Mouse (Mus musculus) lung, adult 2 months (tissue): ENCODE measurements around the gene Bex1.

Experiments used
- CTCF ChIP-seq: fragments of 200-500 bp; IDR thresholded peaks from 2 replicates; pipeline ENCODE4 v1.5.1; 2011; ENCODE audit warnings: mild to moderate bottlenecking, low read length, control low read depth; ENCODE audit not compliant: insufficient read depth
- POLR2A ChIP-seq: fragments of 200-500 bp; IDR thresholded peaks from 2 replicates; pipeline ENCODE4 v1.6.1; 2011; ENCODE audit warnings: low read depth, mild to moderate bottlenecking, control low read depth, low read length, borderline replicate concordance; ENCODE audit errors: extremely low read depth

- TF ChIP-seq CTCF = no peak
- TF ChIP-seq POLR2A = no peak
These were observed 22.8 kb upstream of the Bex1 start for GRCm38 (mm10) chrX:136238118-136238517.
